Mouse (Mus musculus) olfactory bulb, adult 2 months (tissue): ENCODE measurements around the gene Phyhd1.

Experiments used
- CTCF ChIP-seq: fragments of 200-500 bp; IDR thresholded peaks from 2 replicates; pipeline ENCODE4 v1.5.1; 2012; ENCODE audit warnings: low read depth, mild to moderate bottlenecking, low read length, moderate library complexity; ENCODE audit not compliant: insufficient read depth
- POLR2A ChIP-seq: fragments of 200-500 bp; IDR thresholded peaks from 2 replicates; pipeline ENCODE4 v1.6.1; 2012; ENCODE audit warnings: mild to moderate bottlenecking, low read depth, low read length, moderate library complexity; ENCODE audit not compliant: insufficient read depth

GRCm38 (mm10) chr2:30238906-30239465, 27.0 kb upstream of the Phyhd1 start:
- TF ChIP-seq CTCF = no peak
- TF ChIP-seq POLR2A = no peak
